Mouse (Mus musculus) urinary bladder, postnatal 14 days (tissue): ENCODE results near the gene Pabpn1.
"Not testable (repeated sequence)": the region's sequence is repeated elsewhere in the genome, so short reads cannot be mapped to it uniquely, and the experiment has no call there.

Experiments used
- DNase-seq: peaks from one replicate; pipeline ENCODE4 v3.0.0; 2021; ENCODE audit warnings: low spot score

Gene Pabpn1

GRCm38 (mm10) chr14:54936831-54937160, 44.5 kb downstream of the Pabpn1 start:
- no peak for DNase-seq

DNA sequence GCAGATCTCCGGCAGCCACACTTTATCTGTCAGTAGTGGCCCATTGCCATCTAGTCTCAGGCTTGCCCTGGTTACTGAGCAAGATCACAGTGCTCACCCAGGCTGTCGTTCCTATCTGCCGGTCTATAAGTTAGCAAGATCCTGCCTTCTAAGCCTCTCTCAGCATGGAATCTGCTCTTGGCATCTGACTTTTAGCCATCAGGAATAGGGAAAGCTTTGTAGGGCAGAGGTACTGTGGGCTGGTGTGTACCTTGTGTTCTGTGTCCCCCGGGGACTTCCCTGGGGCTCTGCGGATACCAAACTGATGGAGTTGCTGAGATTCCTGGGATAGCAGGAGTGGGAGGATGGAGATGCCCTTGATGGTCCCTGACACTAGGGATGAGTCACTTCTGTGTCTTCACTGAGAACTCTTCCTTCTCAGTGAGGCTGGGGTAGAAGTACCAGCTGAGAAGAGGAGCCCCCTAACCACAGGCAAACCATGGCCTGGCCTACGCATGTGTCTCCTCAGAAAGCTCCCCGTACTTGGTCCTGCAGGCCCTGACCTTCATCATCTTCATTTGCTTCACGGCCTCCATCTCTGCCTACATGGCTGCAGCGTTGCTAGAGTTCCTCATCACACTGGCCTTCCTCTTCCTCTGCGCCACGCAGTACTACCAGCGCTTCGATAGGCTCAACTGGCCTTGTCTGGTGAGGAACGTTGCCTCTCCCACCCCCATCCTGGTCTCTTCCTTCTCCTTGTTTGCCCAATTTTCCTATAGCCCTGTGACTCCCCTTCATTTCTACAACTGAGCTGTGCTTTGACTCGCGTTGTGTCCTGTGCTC, 45.3 kb downstream of the Pabpn1 start:
- no peak for DNase-seq

- DNase-seq = no peak
These were observed 46.3 kb downstream of the Pabpn1 start for GRCm38 (mm10) chr14:54938431-54939219.

DNA sequence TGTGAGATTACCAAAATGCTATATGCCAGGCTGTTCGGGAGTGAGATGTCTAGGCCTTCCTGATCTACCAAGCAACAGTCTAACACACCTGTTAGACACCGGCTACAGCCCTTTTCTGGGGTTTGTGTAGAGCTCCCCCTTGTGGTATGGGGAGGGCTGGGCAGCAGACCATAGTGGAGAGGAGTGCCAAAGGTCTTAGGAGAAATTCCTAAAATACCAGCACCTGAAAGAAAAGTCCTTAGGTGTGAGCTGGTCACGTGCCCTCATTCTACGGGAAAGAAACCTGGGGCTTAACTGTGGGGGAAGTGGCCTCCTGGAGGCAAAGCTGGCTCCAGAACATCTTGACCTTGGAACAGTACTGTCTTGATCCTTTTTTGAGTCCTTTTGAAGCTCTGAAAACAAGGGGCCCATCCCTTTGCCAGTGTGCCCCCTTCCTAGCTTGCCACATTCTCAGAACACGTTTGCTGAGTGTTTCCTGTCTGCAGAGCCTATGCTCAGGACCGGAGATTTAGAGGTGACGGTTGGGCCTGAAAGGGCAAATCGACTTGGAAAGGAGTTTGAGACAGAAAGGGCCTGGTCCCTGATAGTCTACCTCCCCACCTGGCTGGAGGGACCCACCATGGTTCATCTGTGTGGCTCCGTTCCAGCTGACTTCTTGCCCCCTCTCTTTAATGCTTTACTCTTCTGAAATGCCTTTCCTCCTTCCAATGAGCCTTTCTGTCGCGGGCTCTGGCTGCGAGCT, 47.3 kb downstream of the Pabpn1 start:
- DNase-seq = peak; percentile 77

DNA sequence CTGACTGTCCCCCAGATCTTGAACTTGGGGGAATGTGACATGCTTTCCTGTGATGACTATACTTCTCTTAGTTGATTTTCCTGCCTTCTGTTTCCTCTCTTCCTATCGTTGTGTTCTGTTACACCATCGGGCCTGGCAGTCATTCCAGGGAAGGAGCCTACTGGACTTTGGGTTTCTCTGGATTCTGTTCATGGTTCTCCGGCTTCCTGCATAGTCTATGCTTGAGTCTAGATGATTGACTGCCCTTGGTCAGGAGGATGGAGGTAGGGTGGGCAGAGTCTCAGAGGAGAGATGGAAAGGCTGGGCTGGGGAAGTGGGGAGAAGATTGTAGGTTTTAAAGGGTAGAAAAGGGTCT, 47.9 kb downstream of the Pabpn1 start:
- DNase-seq = no peak

GRCm38 (mm10) chr14:54941024-54941978, 49.0 kb downstream of the Pabpn1 start:
- no peak for DNase-seq

DNA sequence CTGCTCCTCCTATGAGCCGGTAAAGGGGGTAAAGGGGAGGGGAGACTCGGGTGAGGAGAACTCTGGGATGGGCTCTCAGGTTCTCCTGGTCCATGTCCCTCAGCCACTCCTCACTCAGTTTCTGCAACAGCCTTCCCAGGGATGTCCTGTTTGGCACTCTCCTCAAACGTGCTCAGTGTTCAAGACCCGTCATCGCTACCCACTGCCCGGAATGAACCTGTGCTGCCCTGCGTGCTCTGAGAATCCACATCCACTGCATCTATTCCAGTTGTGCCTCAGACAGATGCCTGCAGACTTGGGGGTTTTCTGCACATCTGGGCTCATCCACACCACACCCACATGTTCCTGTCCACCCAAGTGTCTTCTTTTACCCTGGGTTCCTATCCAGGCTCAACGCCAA, 50.2 kb downstream of the Pabpn1 start:
- no peak for DNase-seq

GRCm38 (mm10) chr14:54943971-54944370, 51.7 kb downstream of the Pabpn1 start:
- no peak for DNase-seq

DNA sequence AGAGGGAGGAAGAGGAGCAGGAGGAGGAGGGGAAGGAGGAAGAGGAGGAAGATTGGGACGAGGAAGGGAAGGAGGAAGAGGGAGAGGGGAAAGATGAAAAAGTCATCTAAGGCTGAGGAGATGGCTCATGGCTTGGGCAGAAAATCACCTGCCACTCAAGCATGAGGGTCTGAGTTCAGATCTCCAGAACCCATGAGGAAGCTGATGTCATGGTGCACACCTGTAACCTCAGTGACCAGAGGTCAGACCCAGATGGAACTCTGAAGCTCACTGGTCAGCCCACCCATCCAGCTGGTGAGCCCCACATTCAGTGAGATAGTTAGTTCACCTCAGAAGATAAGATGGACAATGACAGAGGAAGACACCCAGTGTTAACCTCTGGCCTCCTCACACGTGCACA, 52.6 kb downstream of the Pabpn1 start:
- no peak for DNase-seq

- no peak for DNase-seq
These were observed 53.8 kb downstream of the Pabpn1 start for GRCm38 (mm10) chr14:54945975-54946704.

- DNase-seq = not testable (repeated sequence)
These were observed 54.7 kb downstream of the Pabpn1 start for GRCm38 (mm10) chr14:54947008-54947407.
